Mouse (Mus musculus) heart, embryonic 14.5 days (tissue): ENCODE data around the gene Prkar2a. TPM values are rescaled to one million over a fixed set of nuclear protein-coding genes. Genes with fewer than 3 reads are reported as not detected.

Experiments used
- ATAC-seq: fragments of 200-750 bp; cut with Nextera tagmentation; 2 replicates; pipeline ENCODE4 v1.8.0; 2017; ENCODE audit warnings: low read depth, moderate TSS enrichment; ENCODE audit not compliant: insufficient number of reproducible peaks, insufficient read depth, low FRiP score
- H3K27ac ChIP-seq, 2 experiments: fragments of 200-500 bp in 1 of 2; fragments of 300-500 bp in 1 of 2; sonication (generic) in 1 of 2; replicated peaks in 1 of 2; 2 replicates each; pipeline ENCODE4 v1.5.1; 2012 to 2014; ENCODE audit warnings: low read depth in 2 of 2, low read length in 2 of 2, control low read depth in 1 of 2, mild to moderate bottlenecking in 1 of 2, mixed read lengths in 1 of 2; ENCODE audit not compliant: control insufficient read depth in 1 of 2, insufficient read depth in 1 of 2
- H3K27me3 ChIP-seq: fragments of 300-500 bp; sonication (generic); 2 replicates; pipeline ENCODE4 v1.6.1; 2014; ENCODE audit warnings: mild to moderate bottlenecking, low read length, control low read depth; ENCODE audit not compliant: control insufficient read depth, insufficient read depth
- H3K36me3 ChIP-seq: fragments of 300-500 bp; sonication (generic); 2 replicates; pipeline ENCODE4 v1.6.1; 2014; ENCODE audit warnings: mild to moderate bottlenecking, control low read depth, low read length, mixed read lengths; ENCODE audit not compliant: control insufficient read depth, insufficient read depth
- H3K4me1 ChIP-seq, 2 experiments: fragments of 200-500 bp in 1 of 2; fragments of 300-500 bp in 1 of 2; sonication (generic) in 1 of 2; 2 replicates each; pipeline ENCODE4 v1.6.1; 2012 to 2014; ENCODE audit warnings: low read length in 2 of 2, control low read depth in 1 of 2, mixed read lengths in 1 of 2; ENCODE audit not compliant: control insufficient read depth in 2 of 2, insufficient read depth in 2 of 2
- H3K4me2 ChIP-seq: fragments of 300-500 bp; sonication (generic); 2 replicates; pipeline ENCODE4 v1.6.1; 2014; ENCODE audit warnings: mild to moderate bottlenecking, low read length
- H3K4me3 ChIP-seq, 2 experiments: fragments of 200-500 bp in 1 of 2; fragments of 300-500 bp in 1 of 2; sonication (generic) in 1 of 2; 2 replicates each; pipeline ENCODE4 v1.5.1; 2012 to 2014; ENCODE audit warnings: low read length in 2 of 2, mild to moderate bottlenecking in 2 of 2, control low read depth in 1 of 2, low read depth in 1 of 2, moderate library complexity in 1 of 2; ENCODE audit not compliant: control insufficient read depth in 1 of 2, insufficient read depth in 1 of 2
- H3K9ac ChIP-seq: fragments of 300-500 bp; sonication (generic); 2 replicates; pipeline ENCODE4 v1.6.1; 2014; ENCODE audit warnings: mild to moderate bottlenecking, low read length
- H3K9me3 ChIP-seq: fragments of 300-500 bp; sonication (generic); 2 replicates; pipeline ENCODE4 v1.6.1; 2016; ENCODE audit warnings: low read length, control low read depth; ENCODE audit not compliant: control insufficient read depth
- WGBS: fragments of 180-500 bp; shearing (Covaris S2); extraction: QIAGEN DNeasy Blood & Tissue Kit; methylation state at CpG from one replicate; pipeline ENCODE4 v1.1.7; 2014; 5-methylcytosine and 5-hydroxymethylcytosine counted together
- polyA plus RNA-seq: library from polyadenylated mRNA; unstranded; fragments of >200 nt; fragmentation: Nextera tagmentation; extraction: Ambion mirVana; gene quantifications from 2 replicates; pipeline ENCODE4 v1.2.1, GENCODE M21; 2014

Prkar2a gene
- polyA plus RNA-seq, 1 experiment from 2014 or later: 31.5 TPM

- Histone ChIP-seq H3K27me3 (no peaks in the 10 kb centered on the region), H3K9me3 (no peaks in the 10 kb centered on the region), H3K4me3 (no peak overlapping the region), H3K4me1 (no peaks in the 10 kb centered on the region), H3K4me2 (no peak overlapping the region), H3K27ac (no peak overlapping the region), H3K36me3 (peaks cover 49% of the 10 kb centered on the region), H3K9ac (no peak overlapping the region)
- WGBS: 49% methylated on average over 3 of the region's 3 CpGs
- ATAC-seq: no peak
Observed at GRCm38 (mm10) chr9:108739239-108739638, 50.1 kb downstream of the Prkar2a start.

DNA sequence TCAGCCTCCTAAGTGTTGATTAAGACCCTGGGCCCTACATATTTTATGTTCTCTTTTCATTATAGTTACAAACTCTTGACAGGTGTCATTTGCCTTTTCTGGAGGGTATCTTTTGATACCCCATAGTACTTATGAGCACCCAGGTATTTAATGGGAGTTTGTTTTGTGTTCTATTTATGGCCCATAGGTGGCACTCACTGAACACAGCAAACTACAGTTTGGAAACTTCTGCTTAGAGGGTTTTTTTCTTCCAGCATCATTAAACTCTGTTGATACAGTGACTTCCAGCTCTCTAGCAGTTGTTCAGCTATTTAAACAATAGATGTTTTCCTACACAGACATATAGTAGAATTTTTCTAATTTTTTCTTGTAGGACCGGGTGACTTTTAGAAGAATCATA is 50.9 kb downstream of the Prkar2a start:
- peaks cover 47% of the 10 kb centered on the region for H3K36me3 ChIP-seq
- H3K27ac ChIP-seq: no peak overlapping the region
- no peak overlapping the region for H3K4me3 ChIP-seq
- H3K9ac ChIP-seq: no peak overlapping the region
- H3K9me3 ChIP-seq: no peaks in the 10 kb centered on the region
- ATAC-seq: no peak
- H3K27me3 ChIP-seq: no peaks in the 10 kb centered on the region
- no peaks in the 10 kb centered on the region for H3K4me1 ChIP-seq
- H3K4me2 ChIP-seq: no peak overlapping the region
- WGBS: 76% methylated on average over 1 of the region's 1 CpGs

DNA sequence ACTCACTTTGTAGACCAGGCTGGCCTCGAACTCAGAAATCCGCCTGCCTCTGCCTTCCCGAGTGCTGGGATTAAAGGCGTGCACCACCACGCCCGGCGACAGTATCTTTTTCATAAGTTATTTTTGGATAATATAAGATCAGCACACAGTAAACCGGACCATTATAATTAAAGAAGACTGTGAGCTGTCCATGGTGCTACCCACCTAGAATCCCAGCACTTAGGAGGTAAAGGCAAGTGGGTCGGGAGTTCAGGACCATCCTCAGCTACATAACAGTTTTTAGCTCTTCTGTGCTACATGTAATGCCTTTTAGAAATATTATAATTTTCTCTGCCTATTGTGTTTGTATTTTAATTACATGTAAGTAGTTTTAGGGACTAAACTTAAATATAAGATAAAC is 52.9 kb downstream of the Prkar2a start:
- H3K27ac ChIP-seq: no peak overlapping the region
- no peaks in the 10 kb centered on the region for H3K9me3 ChIP-seq
- no peak overlapping the region for H3K4me3 ChIP-seq
- 84% methylated on average over 9 of the region's 9 CpGs for WGBS
- peaks cover 55% of the 10 kb centered on the region for H3K36me3 ChIP-seq
- H3K9ac ChIP-seq: no peak overlapping the region
- ATAC-seq: no peak
- no peaks in the 10 kb centered on the region for H3K27me3 ChIP-seq
- no peaks in the 10 kb centered on the region for H3K4me1 ChIP-seq
- no peak overlapping the region for H3K4me2 ChIP-seq

- Histone ChIP-seq H3K4me3 (no peak overlapping the region), H3K9me3 (no peaks in the 10 kb centered on the region), H3K27ac (no peak overlapping the region), H3K4me2 (no peak overlapping the region), H3K9ac (no peak overlapping the region), H3K4me1 (peaks cover 6 to 19% of the 10 kb centered on the region in 2 experiments), H3K36me3 (peaks cover 60% of the 10 kb centered on the region), H3K27me3 (no peaks in the 10 kb centered on the region)
- WGBS: 74% methylated on average over 14 of the region's 14 CpGs
- ATAC-seq: no peak
Observed at GRCm38 (mm10) chr9:108746876-108747499, 57.9 kb downstream of the Prkar2a start.

DNA sequence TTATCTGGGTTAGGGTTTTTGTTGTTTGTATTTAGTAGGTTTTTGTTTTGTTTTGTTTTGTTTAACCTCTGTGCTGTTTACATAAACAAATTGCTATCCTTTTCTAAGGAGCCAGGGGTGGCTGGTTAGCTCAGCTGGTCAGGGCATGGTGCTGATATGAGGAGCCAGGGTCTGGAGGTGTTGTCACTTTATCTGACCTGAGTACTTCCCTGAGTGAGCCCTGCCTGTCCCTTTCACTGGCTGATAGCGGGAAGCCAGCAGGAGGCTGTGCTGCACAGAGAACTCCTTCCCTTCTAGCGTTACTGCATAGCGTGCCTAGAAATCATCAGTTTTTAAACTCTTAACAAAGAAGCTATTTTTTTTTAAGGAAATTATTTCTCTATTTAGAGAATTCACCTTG is 58.6 kb downstream of the Prkar2a start:
- Histone ChIP-seq H3K9ac (peak overlapping the region; percentile 5; the same call in 1 of the 2 replicates), H3K27me3 (no peaks in the 10 kb centered on the region), H3K4me1 (peaks cover 6 to 19% of the 10 kb centered on the region in 2 experiments), H3K36me3 (peaks cover 57% of the 10 kb centered on the region), H3K4me3 (no peak overlapping the region), H3K9me3 (no peaks in the 10 kb centered on the region), H3K4me2 (no peak overlapping the region), H3K27ac (no peak overlapping the region)
- no peak for ATAC-seq
- WGBS: 42% methylated on average over 3 of the region's 3 CpGs

DNA sequence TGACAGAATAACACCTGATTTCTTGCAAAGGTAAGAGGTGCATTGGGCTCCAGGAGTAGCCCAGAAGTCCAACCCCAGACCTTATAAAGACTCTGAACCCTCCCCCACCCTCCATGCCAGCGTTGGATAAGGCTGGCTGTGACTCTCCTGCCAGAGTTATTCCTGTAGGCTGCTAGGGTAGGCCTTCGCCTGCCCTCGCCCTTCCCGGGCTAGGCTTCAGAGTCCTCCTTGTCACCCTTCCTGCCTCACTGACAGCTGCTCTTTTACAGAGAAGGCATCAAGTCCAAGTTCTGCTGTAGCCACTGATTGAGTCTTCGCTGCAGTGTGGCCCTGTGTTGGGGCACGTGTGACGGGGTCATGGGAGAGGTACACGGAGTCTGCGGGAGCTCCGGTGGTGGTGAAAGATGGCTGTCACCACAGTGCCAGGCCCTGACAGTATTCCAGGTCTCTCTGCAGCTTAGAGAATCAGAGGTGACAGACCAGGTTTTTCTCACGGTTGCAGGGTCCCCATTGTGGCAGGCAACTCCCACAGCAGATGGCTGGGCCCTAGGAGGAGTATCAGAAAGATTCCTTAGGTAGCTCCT is 59.6 kb downstream of the Prkar2a start:
- Histone ChIP-seq H3K36me3 (peaks cover 49% of the 10 kb centered on the region), H3K4me1 (peaks cover 6 to 19% of the 10 kb centered on the region in 2 experiments), H3K27me3 (no peaks in the 10 kb centered on the region), H3K9me3 (no peaks in the 10 kb centered on the region), H3K4me3 (no peak overlapping the region), H3K9ac (peak overlapping the region; percentile 25; the same call in 1 of the 2 replicates), H3K27ac (peak overlapping the region; percentile 67 to 71), H3K4me2 (no peak overlapping the region)
- peak; percentile 75 for ATAC-seq
- 42% methylated on average over 11 of the region's 11 CpGs for WGBS

DNA sequence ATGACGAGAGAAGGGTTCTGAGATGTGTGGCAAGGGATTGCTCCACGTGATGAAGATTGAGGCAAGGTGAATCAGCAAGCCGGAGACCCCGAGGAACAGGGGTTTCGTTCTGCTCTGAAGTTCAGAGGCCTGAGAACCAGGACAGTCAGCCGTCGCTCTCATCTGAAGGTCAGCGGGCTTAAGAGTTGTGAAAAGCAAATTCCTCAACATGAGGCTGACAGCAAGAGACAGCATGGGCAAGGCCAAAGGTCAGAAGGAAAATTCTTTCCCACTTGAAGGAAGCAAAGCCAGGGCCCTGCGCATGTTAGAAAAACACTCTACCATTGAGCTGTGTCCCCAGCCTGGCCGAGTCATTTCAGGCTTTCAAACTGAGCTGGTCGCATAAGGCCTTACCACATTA is 61.5 kb downstream of the Prkar2a start:
- Histone ChIP-seq H3K36me3 (peaks cover 31% of the 10 kb centered on the region), H3K27ac (no peak overlapping the region), H3K9me3 (no peaks in the 10 kb centered on the region), H3K27me3 (no peaks in the 10 kb centered on the region), H3K4me2 (no peak overlapping the region), H3K4me1 (peaks cover 6 to 19% of the 10 kb centered on the region in 2 experiments), H3K4me3 (no peak overlapping the region), H3K9ac (no peak overlapping the region)
- 73% methylated on average over 11 of the region's 11 CpGs for WGBS
- no peak for ATAC-seq
